Mouse (Mus musculus): ENCODE measurements around the gene Prkca.

GRCm38 (mm10) chr11:108094796-108095195, 248.9 kb downstream of the Prkca start:
- TF ChIP-seq POLR2A (IDR thresholded peaks at IDR 0.05; ENCODE audit: insufficient read depth, low read length) (no peak), CTCF (IDR thresholded peaks at IDR 0.05; ENCODE audit: low read depth, low read length) (no peak), EP300 (IDR thresholded peaks at IDR 0.05; ENCODE audit: insufficient read depth, low read depth, low read length) (no peak)
